Mouse (Mus musculus): ENCODE measurements around the gene Sertad1. TPM values are rescaled to one million over a fixed set of nuclear protein-coding genes. Genes with fewer than 3 reads are reported as not detected.

Gene Sertad1
- 10 to 100 TPM; 30.7 TPM for total RNA-seq (2023)

GRCm38 (mm10) chr7:27486770-27487697, at the start of gene Sertad1:
Gene Sertad1, plus strand, starts transcription at chr7:27486910.

GRCm38 (mm10) chr7:27447419-27448286, 39.1 kb upstream of the Sertad1 start, which contains the start of the genes Sptbn4 and Blvrb:
Gene Sptbn4, minus strand, starts transcription at chr7:27447686.
Gene Blvrb, plus strand, starts transcription at chr7:27447978.

GRCm38 (mm10) chr7:27473156-27473834, 13.4 kb upstream of the Sertad1 start, which contains the start of gene Sertad3:
Gene Sertad3, plus strand, starts transcription at chr7:27473768.

GRCm38 (mm10) chr7:27499036-27499435, 12.3 kb downstream of the Sertad1 start, which contains the start of gene Prx:
Gene Prx, plus strand, starts transcription at chr7:27499324.

GRCm38 (mm10) chr7:27522967-27523366, 36.3 kb downstream of the Sertad1 start, which contains the start of gene Hipk4:
Gene Hipk4, plus strand, starts transcription at chr7:27523267.

Other genes starting within 250 kb of the Sertad1 start
- gene Numbl, start 228.5 kb upstream of the Sertad1 start, total RNA-seq (2023): 1 to 10 TPM; 3.7 to 3.9 TPM
- gene Ltbp4, start 149.2 kb upstream of the Sertad1 start, total RNA-seq (2023): under 1 TPM in 1 of 2 experiments, not detected in 1; 0.53 TPM
- gene Shkbp1, start 130.9 kb upstream of the Sertad1 start, total RNA-seq (2023): 10 to 100 TPM; 97.3 to 98.6 TPM
- 10 to 100 TPM in 1 of 2 experiments, 1 to 10 TPM in 1; 4.6 to 10.3 TPM for gene Gm20479, start 129.5 kb upstream of the Sertad1 start, total RNA-seq (2023)
- under 1 TPM; 0.11 to 0.61 TPM for gene Sptbn4, start 39.2 kb upstream of the Sertad1 start, total RNA-seq (2023)
- gene Blvrb, start 38.9 kb upstream of the Sertad1 start, total RNA-seq (2023): 10 to 100 TPM; 58.1 to 91.3 TPM
- 10 to 100 TPM; 21.8 to 24.6 TPM for gene Sertad3, start 13.1 kb upstream of the Sertad1 start, total RNA-seq (2023)
- under 1 TPM; 0.90 to 0.92 TPM for gene Prx, start 12.4 kb downstream of the Sertad1 start, total RNA-seq (2023)
- under 1 TPM; 0.22 to 0.26 TPM for gene Hipk4, start 36.4 kb downstream of the Sertad1 start, total RNA-seq (2023)
- gene Pld3, start 66.3 kb downstream of the Sertad1 start, total RNA-seq (2023): 10 to 100 TPM; 13.9 to 18.2 TPM
- 10 to 100 TPM; 14.1 to 14.2 TPM for gene 2310022A10Rik, start 66.3 kb downstream of the Sertad1 start, total RNA-seq (2023)
- 100 to 1,000 TPM in 1 of 2 experiments, 10 to 100 TPM in 1; 94.7 to 101 TPM for gene Akt2, start 104.6 kb downstream of the Sertad1 start, total RNA-seq (2023)
- gene Ttc9b, start 167.0 kb downstream of the Sertad1 start, total RNA-seq (2023): not detected
- gene Map3k10, start 187.7 kb downstream of the Sertad1 start, total RNA-seq (2023): 1 to 10 TPM; 4.3 to 7.5 TPM
- gene Zfp607b, start 202.4 kb downstream of the Sertad1 start, total RNA-seq (2023): under 1 TPM; 0.22 to 0.75 TPM
- 1 to 10 TPM; 3.8 to 4.8 TPM for gene Zfp60, start 244.5 kb downstream of the Sertad1 start, total RNA-seq (2023)